Mouse (Mus musculus): Measurements from ENCODE around the gene Nedd4.

DNA sequence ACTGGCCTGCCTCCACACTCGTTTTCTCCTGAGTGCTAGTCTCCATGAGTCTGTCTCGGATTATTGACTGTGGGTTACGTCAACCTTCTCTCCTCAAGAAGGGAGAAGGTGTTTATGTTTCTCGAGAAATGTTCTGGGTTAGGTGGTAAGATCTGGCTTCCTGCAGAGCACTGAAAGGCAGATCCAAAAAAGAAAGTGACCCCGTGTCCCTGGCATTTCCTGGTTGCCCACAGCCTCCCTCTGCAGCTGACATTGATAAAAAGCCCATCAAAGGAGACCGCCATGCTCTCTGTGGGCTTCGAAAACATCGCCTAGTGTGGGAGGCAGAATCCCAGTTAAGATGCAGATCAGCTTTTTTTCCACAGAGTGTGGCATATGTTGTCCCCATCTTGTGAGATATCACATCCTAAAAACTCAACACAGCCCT is 96.6 kb downstream of the Nedd4 start:
- TF ChIP-seq MYOG (IDR thresholded peaks at IDR 0.05; ENCODE audit: control insufficient read depth in 1 of 3, insufficient read depth in 1 of 3, insufficient read length in 2 of 3, low read depth in 2 of 3) (peak in 1 of 3 experiments; percentile 12), POLR2A (IDR thresholded peaks at IDR 0.05; ENCODE audit: insufficient read length, low read depth) (no peak), SRF (IDR thresholded peaks at IDR 0.05; ENCODE audit: control insufficient read depth, insufficient read length, low read depth) (no peak), MYOD1 (IDR thresholded peaks at IDR 0.05; ENCODE audit: control insufficient read depth in 1 of 3, insufficient read length in 2 of 3, low read depth in 2 of 3) (no peak), REST (IDR thresholded peaks at IDR 0.05; ENCODE audit: insufficient read depth, insufficient read length) (no peak), MAX (IDR thresholded peaks at IDR 0.05; ENCODE audit: low read depth) (no peak), TCF3 (IDR thresholded peaks at IDR 0.05; ENCODE audit: insufficient read length, low read depth) (no peak), POLR2AphosphoS2 (IDR thresholded peaks at IDR 0.05; ENCODE audit: insufficient read length, low read depth) (no peak), TCF12 (IDR thresholded peaks at IDR 0.05; ENCODE audit: insufficient read depth, poor library complexity, severe bottlenecking) (no peak), CEBPB (IDR thresholded peaks at IDR 0.05; ENCODE audit: insufficient read depth, poor library complexity, severe bottlenecking) (peak; percentile 74; the same call in 1 of the 2 replicates)
